Mouse (Mus musculus) stomach, postnatal 0 days (tissue): Measurements from ENCODE around the gene Naaa.

Source experiments
- CTCF ChIP-seq: IDR thresholded peaks from 2 replicates; pipeline ENCODE4 v1.5.1; 2016; ENCODE audit warnings: antibody characterized with exemption, low read depth, mild to moderate bottlenecking, moderate library complexity
- EP300 ChIP-seq: optimal IDR thresholded peaks from 2 replicates; pipeline ENCODE3; 2016; ENCODE audit warnings: antibody characterized with exemption

DNA sequence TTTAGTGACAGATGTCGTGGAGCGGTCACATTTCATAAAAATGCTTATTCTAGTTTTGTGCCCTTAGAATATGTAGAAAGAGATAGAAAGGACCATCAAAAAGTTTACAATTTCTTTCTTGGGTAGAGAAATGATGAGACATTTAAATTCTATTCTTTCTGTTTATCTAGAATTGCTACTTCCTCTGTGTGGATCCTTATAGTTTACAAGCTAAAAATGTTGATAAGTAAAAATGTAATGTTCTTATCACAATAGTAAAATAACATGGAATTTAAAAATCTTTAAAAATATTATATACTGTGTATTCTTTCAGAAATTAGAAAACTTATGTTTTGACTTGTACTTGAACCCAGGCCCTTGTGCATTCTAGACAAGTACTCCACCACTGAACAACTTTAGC is 33.1 kb downstream of the Naaa start:
- TF ChIP-seq CTCF (no peak), EP300 (no peak)
